Comparison of ENCODE assay signal across 30 mouse cellular contexts in genomic region chr11:86600209-86600557, GRCm38 (mm10). TPM values are rescaled to one million over a fixed set of nuclear protein-coding genes. Genes with fewer than 3 reads are reported as not detected.
DNase-seq lines count a peak whose midpoint lies in the region; ATAC-seq and TF ChIP-seq lines count a peak whose summit lies in the region.
"Had no signal": no experiment of that assay in that cellular context is flagged by ENCODE, and none has a peak within 500 bp of the region (broad histone marks: within the 10 kb centered on the region; RNA-seq: fewer than 3 reads in every experiment).

No protein-coding gene starts in this region.

- TF ChIP-seq POLR2A in embryonic fibroblast, embryonic 13.5 days (IDR thresholded peaks at IDR 0.05; ENCODE audit: low read depth, low read length), result no peak

- ATAC-seq in heart, embryonic 15.5 days (replicated peaks; ENCODE audit: insufficient number of reproducible peaks, insufficient read depth, low FRiP score, low read depth), result no peak
- ATAC-seq in stomach, embryonic 15.5 days (ENCODE audit: insufficient read depth, low FRiP score, low read depth), result no peak
- ATAC-seq: forebrain, embryonic 15.5 days; intestine, postnatal 0 days; Patski had no signal

- no peak overlapping the region for H3K9ac ChIP-seq in heart, embryonic 15.5 days
- no peak overlapping the region for H3K9ac ChIP-seq in stomach, embryonic 15.5 days
- H3K9ac ChIP-seq: embryonic facial prominence, embryonic 15.5 days; forebrain, embryonic 15.5 days; heart, embryonic 13.5 days; hindbrain, embryonic 12.5 days; liver, embryonic 15.5 days; lung, embryonic 14.5 days; neural tube, embryonic 15.5 days had no signal

- no peak for TF ChIP-seq CTCF in C2C12 (IDR thresholded peaks at IDR 0.05; ENCODE audit: control insufficient read depth, insufficient read depth, insufficient read length)
- TF ChIP-seq CTCF in embryonic fibroblast, embryonic 13.5 days (IDR thresholded peaks at IDR 0.05; ENCODE audit: borderline replicate concordance, insufficient read depth, low read length), result no peak

- WGBS in heart, embryonic 15.5 days, result 82% methylated on average over 7 of the region's 7 CpGs
- WGBS in stomach, embryonic 15.5 days, result 87% methylated on average over 7 of the region's 7 CpGs

- peak overlapping the region; percentile 30 for H3ac ChIP-seq in C2C12 (ENCODE audit: control insufficient read depth, insufficient read length, low read depth)

- 0 out of 2 replicates have a peak overlapping the region, but pooled peaks have one; percentile 40 for H3K27ac ChIP-seq in heart, embryonic 15.5 days
- peak overlapping the region; percentile 66 for H3K27ac ChIP-seq in embryonic fibroblast, embryonic 13.5 days (ENCODE audit: insufficient read depth, low read length)
- peak overlapping the region; percentile 52 for H3K27ac ChIP-seq in stomach, embryonic 15.5 days
- H3K27ac ChIP-seq: embryonic facial prominence, embryonic 15.5 days; forebrain, embryonic 10.5 days; forebrain, embryonic 15.5 days; heart, embryonic 13.5 days; hindbrain, embryonic 12.5 days; liver, embryonic 15.5 days; neural tube, embryonic 15.5 days had no signal

- H3K27me3 ChIP-seq in heart, embryonic 15.5 days, result no peaks in the 10 kb centered on the region
- no peaks in the 10 kb centered on the region for H3K27me3 ChIP-seq in C2C12 (ENCODE audit: control insufficient read depth, insufficient read depth, insufficient read length)
- no peaks in the 10 kb centered on the region for H3K27me3 ChIP-seq in stomach, embryonic 15.5 days (replicated peaks)
- H3K27me3 ChIP-seq: embryonic facial prominence, embryonic 15.5 days; forebrain, embryonic 15.5 days; heart, embryonic 13.5 days; hindbrain, embryonic 12.5 days; liver, embryonic 15.5 days; neural tube, embryonic 15.5 days; Patski had no signal

- no peaks in the 10 kb centered on the region for H3K36me3 ChIP-seq in heart, embryonic 15.5 days
- peaks cover 54% of the 10 kb centered on the region for H3K36me3 ChIP-seq in C2C12 (ENCODE audit: control insufficient read depth, insufficient read depth)
- H3K36me3 ChIP-seq in stomach, embryonic 15.5 days, result no peaks in the 10 kb centered on the region
- H3K36me3 ChIP-seq: embryonic facial prominence, embryonic 15.5 days; forebrain, embryonic 15.5 days; hindbrain, embryonic 12.5 days; neural tube, embryonic 15.5 days had no signal

- H3K4me3 ChIP-seq in heart, embryonic 15.5 days, result no peak overlapping the region
- peak overlapping the region; percentile 36 for H3K4me3 ChIP-seq in C2C12 (ENCODE audit: insufficient read depth, poor library complexity, severe bottlenecking)
- H3K4me3 ChIP-seq in embryonic fibroblast, embryonic 13.5 days (ENCODE audit: insufficient read depth, low read length), result peak overlapping the region; percentile 8; the same call in 1 of the 2 replicates
- no peak overlapping the region for H3K4me3 ChIP-seq in stomach, embryonic 15.5 days (replicated peaks)
- H3K4me3 ChIP-seq: embryonic facial prominence, embryonic 15.5 days; forebrain, embryonic 10.5 days; forebrain, embryonic 15.5 days; heart, embryonic 13.5 days; hindbrain, embryonic 12.5 days; liver, embryonic 15.5 days; neural tube, embryonic 15.5 days had no signal

- H3K4me1 ChIP-seq in heart, embryonic 15.5 days (replicated peaks), result 0 out of 2 replicates have a peak, but pooled peaks cover 2% of the 10 kb centered on the region
- peaks cover 15% of the 10 kb centered on the region for H3K4me1 ChIP-seq in embryonic fibroblast, embryonic 13.5 days (ENCODE audit: control insufficient read depth, insufficient read depth, low read length)
- no peaks in the 10 kb centered on the region for H3K4me1 ChIP-seq in stomach, embryonic 15.5 days
- H3K4me1 ChIP-seq: embryonic facial prominence, embryonic 15.5 days; forebrain, embryonic 10.5 days; forebrain, embryonic 15.5 days; hindbrain, embryonic 12.5 days; neural tube, embryonic 15.5 days had no signal

- H3K9me3 ChIP-seq in heart, embryonic 15.5 days (replicated peaks), result no peaks in the 10 kb centered on the region
- H3K9me3 ChIP-seq in stomach, embryonic 15.5 days, result no peaks in the 10 kb centered on the region
- H3K9me3 ChIP-seq: embryonic facial prominence, embryonic 15.5 days; forebrain, embryonic 10.5 days; forebrain, embryonic 15.5 days; G1E; heart, embryonic 13.5 days; hindbrain, embryonic 12.5 days; liver, embryonic 15.5 days; neural tube, embryonic 15.5 days had no signal

- peaks cover 90% of the 10 kb centered on the region for H3K79me2 ChIP-seq in C2C12 (ENCODE audit: control insufficient read depth, insufficient read depth)

- DNase-seq in heart, postnatal 10 days, result no peak
- DNase-seq in urinary bladder, postnatal 36 days (ENCODE audit: low spot score in 2 of 2), result no peak
- DNase-seq in cerebellum, postnatal 4 days (ENCODE audit: low spot score in 2 of 2), result no peak
- DNase-seq: adrenal gland, postnatal 14 days; cerebellum, adult 11 months; cerebellum, adult 9-11 months; heart, postnatal 36 days; kidney, postnatal 10 days; layer of hippocampus, adult 9-11 months; lung, embryonic 14.5 days; lung, postnatal 14 days; midbrain, embryonic 14.5 days; retina, postnatal 1 day; right cerebral cortex, postnatal 14 days; spleen, adult 18-20 months; thymus, postnatal 4 days had no signal

- intact Hi-C loops in heart, postnatal 10 days (cut with DNase I), result no loop called here

- H3K4me2 ChIP-seq in heart, embryonic 15.5 days, result no peak overlapping the region
- no peak overlapping the region for H3K4me2 ChIP-seq in stomach, embryonic 15.5 days
- H3K4me2 ChIP-seq: embryonic facial prominence, embryonic 15.5 days; forebrain, embryonic 15.5 days; heart, embryonic 13.5 days; hindbrain, embryonic 12.5 days; liver, embryonic 15.5 days; lung, embryonic 14.5 days; neural tube, embryonic 15.5 days had no signal

- H3K79me3 ChIP-seq in C2C12 (ENCODE audit: low read depth), result peaks cover 68% of the 10 kb centered on the region

TF ChIP-seq in C2C12, 6 proteins besides CTCF, POLR2A, EP300 and RAD21:
- no peak for TF ChIP-seq USF1 (IDR thresholded peaks at IDR 0.05; ENCODE audit: low read depth)
- no peak for TF ChIP-seq MAX (IDR thresholded peaks at IDR 0.05)
- TF ChIP-seq FOSL1 (IDR thresholded peaks at IDR 0.05; ENCODE audit: insufficient read depth, low read length, poor library complexity, severe bottlenecking), result no peak
- no peak for TF ChIP-seq MYOG (IDR thresholded peaks at IDR 0.05; ENCODE audit: control insufficient read depth, extremely low read depth, insufficient read length)
- no peak for TF ChIP-seq MYOD1 (IDR thresholded peaks at IDR 0.05; ENCODE audit: control insufficient read depth, insufficient read length, low read depth)
- no peak for TF ChIP-seq CEBPB (IDR thresholded peaks at IDR 0.05; ENCODE audit: low read depth)

RNA-seq across cellular contexts. Expression of gene Tubd1, which starts 55.4 kb away (rescaled TPM):
- polyA plus RNA-seq in heart, embryonic 15.5 days (2015; fragmentation: Nextera tagmentation; extraction: Ambion mirVana), result 11.7 and 13.1 TPM in 2 replicates
- total RNA-seq in heart, postnatal 10 days (2021), result 1 to 10 TPM; 5.5 to 6.2 TPM
- polyA plus RNA-seq in C2C12 (2012; fragmentation: generic; extraction: Trizol), result 6.1 TPM
- 6.4 and 8.2 TPM in 2 replicates for polyA plus RNA-seq in embryonic fibroblast, embryonic 13.5 days (2011; ENCODE audit: insufficient read length, low read depth, missing spikeins)
- 11.9 and 12.9 TPM in 2 replicates for polyA plus RNA-seq in stomach, embryonic 15.5 days (2015; fragmentation: Nextera tagmentation; extraction: Ambion mirVana)

RNA-seq across cellular contexts. Expression of gene Rps6kb1, which starts 55.6 kb away (rescaled TPM):
- 38.4 and 44.1 TPM in 2 replicates for polyA plus RNA-seq in heart, embryonic 15.5 days (2015; fragmentation: Nextera tagmentation; extraction: Ambion mirVana)
- total RNA-seq in heart, postnatal 10 days (2021), result 10 to 100 TPM; 26.0 to 29.2 TPM
- 9.8 TPM for polyA plus RNA-seq in C2C12 (2012; fragmentation: generic; extraction: Trizol)
- polyA plus RNA-seq in embryonic fibroblast, embryonic 13.5 days (2011; ENCODE audit: insufficient read length, low read depth, missing spikeins), result 70.3 and 71.4 TPM in 2 replicates
- polyA plus RNA-seq in stomach, embryonic 15.5 days (2015; fragmentation: Nextera tagmentation; extraction: Ambion mirVana), result 53.7 and 62.2 TPM in 2 replicates

Comparison
In these comparisons a context has a peak if more than half of its experiments do, and no peak if none do; other contexts are left out.
1. H3K4me3 ChIP-seq: peak in C2C12 (single experiment) and embryonic fibroblast, embryonic 13.5 days (single experiment); none in heart, embryonic 15.5 days (single experiment) and stomach, embryonic 15.5 days (single experiment).
2. Peak in every context shown above with its lines, with median percentiles within 50 percentile points of each other: H3K27ac ChIP-seq.